Mouse (Mus musculus) intestine, embryonic 15.5 days (tissue): ENCODE data around the gene Gm10961. TPM values are rescaled to one million over a fixed set of nuclear protein-coding genes. Genes with fewer than 3 reads are reported as not detected.

ENCODE experiments used
- ATAC-seq: fragments of 200-750 bp; cut with Nextera tagmentation; 2 replicates; pipeline ENCODE4 v1.8.0; 2017; ENCODE audit warnings: moderate TSS enrichment, moderate library complexity
- H3K27ac ChIP-seq: fragments of 300-500 bp; sonication (generic); 2 replicates; pipeline ENCODE4 v1.5.1; 2015; ENCODE audit warnings: mild to moderate bottlenecking, inconsistent platforms
- H3K27me3 ChIP-seq: fragments of 300-500 bp; sonication (generic); replicated peaks from 2 replicates; pipeline ENCODE4 v1.6.1; 2015; ENCODE audit warnings: inconsistent platforms
- H3K36me3 ChIP-seq: fragments of 300-500 bp; sonication (generic); 2 replicates; pipeline ENCODE4 v1.6.1; 2015; ENCODE audit warnings: inconsistent platforms
- H3K4me1 ChIP-seq: fragments of 300-500 bp; sonication (generic); replicated peaks from 2 replicates; pipeline ENCODE4 v1.6.1; 2015; ENCODE audit warnings: inconsistent platforms
- H3K4me2 ChIP-seq: fragments of 300-500 bp; sonication (generic); replicated peaks from 2 replicates; pipeline ENCODE4 v1.6.1; 2015; ENCODE audit warnings: mild to moderate bottlenecking, inconsistent platforms
- H3K4me3 ChIP-seq: fragments of 300-500 bp; sonication (generic); replicated peaks from 2 replicates; pipeline ENCODE4 v1.5.1; 2015; ENCODE audit warnings: inconsistent platforms
- H3K9ac ChIP-seq: fragments of 300-500 bp; sonication (generic); 2 replicates; pipeline ENCODE4 v1.6.1; 2015; ENCODE audit warnings: inconsistent platforms
- H3K9me3 ChIP-seq: fragments of 300-500 bp; sonication (generic); 2 replicates; pipeline ENCODE4 v1.6.1; 2016; ENCODE audit warnings: inconsistent platforms
- whole genome bisulfite sequencing: fragments of 180-500 bp; shearing (Covaris S2); methylation state at CpG from one replicate; pipeline ENCODE4 v1.1.7; 2015; 5-methylcytosine and 5-hydroxymethylcytosine counted together
- polyA plus RNA-seq: library from polyadenylated mRNA; unstranded; fragments of >200 nt; fragmentation: Nextera tagmentation; extraction: Ambion mirVana; gene quantifications from 2 replicates; pipeline ENCODE4 v1.2.1, GENCODE M21; 2015

Gene Gm10961
- not detected in 2 replicates for polyA plus RNA-seq

GRCm38 (mm10) chr3:107630682-107631522, at the start of gene Gm10961:
Gene Gm10961 (plus strand): TSS chr3:107631322.
- 2% methylated on average over 47 of the region's 48 CpGs for WGBS
- H3K9ac ChIP-seq: peak within 1 kb of the TSS; percentile 99
- no peaks in the 10 kb centered on the region for H3K9me3 ChIP-seq
- H3K4me3 ChIP-seq: peak within 1 kb of the TSS; percentile 97
- peak within 1 kb of the TSS; percentile 88 for H3K27ac ChIP-seq
- H3K36me3 ChIP-seq: peaks cover 10% of the 10 kb centered on the region; the same call in 1 of the 2 replicates
- peak; percentile 80 for ATAC-seq
- H3K4me2 ChIP-seq: peak within 1 kb of the TSS; percentile 74
- no peaks in the 10 kb centered on the region for H3K27me3 ChIP-seq
- peaks cover 5% of the 10 kb centered on the region; the same call in 1 of the 2 replicates for H3K4me1 ChIP-seq

- Histone ChIP-seq H3K4me3 (peak overlapping the region; percentile 27), H3K36me3 (no peaks in the 10 kb centered on the region), H3K27ac (no peak overlapping the region), H3K27me3 (peaks cover 81% of the 10 kb centered on the region), H3K4me2 (peak overlapping the region; percentile 58), H3K4me1 (peaks cover 5% of the 10 kb centered on the region; the same call in 1 of the 2 replicates), H3K9ac (no peak overlapping the region), H3K9me3 (no peaks in the 10 kb centered on the region)
- no peak for ATAC-seq
- WGBS: 4% methylated on average over 18 of the region's 18 CpGs
Measured at GRCm38 (mm10) chr3:107582130-107582874, 48.8 kb upstream of the Gm10961 start.

DNA sequence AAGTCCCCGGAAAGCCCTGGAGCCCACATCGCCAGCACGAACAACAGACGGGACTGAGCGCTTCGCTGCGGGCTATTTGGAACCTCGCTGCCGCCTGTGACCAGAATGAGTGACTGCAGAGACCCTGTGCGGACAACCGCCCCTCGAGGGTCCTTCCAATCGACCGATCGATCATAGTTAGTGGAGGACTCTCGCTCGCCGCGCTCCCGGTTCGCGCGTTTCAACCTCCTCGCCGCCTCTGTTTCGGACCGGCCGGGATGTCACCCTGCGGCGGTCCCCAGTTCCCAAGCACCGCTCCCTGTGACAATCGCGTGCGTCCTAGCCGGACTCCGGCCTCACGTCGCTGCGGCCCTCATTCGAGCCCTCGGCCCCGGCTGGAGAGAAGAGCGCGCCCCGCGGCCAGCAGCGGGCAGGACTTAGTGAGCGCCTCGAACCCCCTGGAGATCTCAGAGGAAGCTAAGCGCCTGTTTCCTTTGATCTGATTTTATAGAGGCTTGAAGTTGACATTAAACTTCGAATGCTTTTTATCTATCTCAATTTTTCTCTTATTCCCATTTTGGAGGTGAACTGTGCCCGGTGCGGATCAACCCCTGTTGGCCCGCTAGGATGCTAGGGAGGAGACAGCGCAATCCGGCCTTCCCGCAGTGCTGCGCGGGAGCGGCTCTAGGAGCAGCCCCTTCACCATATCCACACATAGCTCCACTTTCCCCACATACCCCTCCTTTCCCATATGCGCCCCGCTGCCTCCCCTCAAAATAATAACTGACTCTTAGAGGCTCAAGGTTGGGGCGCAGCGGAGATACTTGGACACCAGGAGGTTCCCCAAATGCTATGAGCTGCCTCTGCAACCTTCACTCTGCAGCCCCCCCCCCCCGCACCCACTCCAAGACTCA, 48.0 kb upstream of the Gm10961 start:
- WGBS: 1% methylated on average over 65 of the region's 65 CpGs
- Histone ChIP-seq H3K36me3 (no peaks in the 10 kb centered on the region), H3K27ac (no peak overlapping the region), H3K9ac (no peak overlapping the region), H3K4me2 (peak overlapping the region; percentile 58), H3K27me3 (peaks cover 89% of the 10 kb centered on the region), H3K4me3 (peak overlapping the region; percentile 27), H3K4me1 (peaks cover 5% of the 10 kb centered on the region; the same call in 1 of the 2 replicates), H3K9me3 (no peaks in the 10 kb centered on the region)
- ATAC-seq: peak; percentile 39

- Histone ChIP-seq H3K9me3 (no peaks in the 10 kb centered on the region), H3K9ac (no peak overlapping the region), H3K27me3 (peaks cover 94% of the 10 kb centered on the region), H3K4me3 (no peak overlapping the region), H3K4me2 (no peak overlapping the region), H3K4me1 (peaks cover 5% of the 10 kb centered on the region; the same call in 1 of the 2 replicates), H3K27ac (no peak overlapping the region), H3K36me3 (no peaks in the 10 kb centered on the region)
- no peak for ATAC-seq
- 16% methylated on average over 1 of the region's 1 CpGs for WGBS
Measured at GRCm38 (mm10) chr3:107583893-107584292, 47.2 kb upstream of the Gm10961 start.

DNA sequence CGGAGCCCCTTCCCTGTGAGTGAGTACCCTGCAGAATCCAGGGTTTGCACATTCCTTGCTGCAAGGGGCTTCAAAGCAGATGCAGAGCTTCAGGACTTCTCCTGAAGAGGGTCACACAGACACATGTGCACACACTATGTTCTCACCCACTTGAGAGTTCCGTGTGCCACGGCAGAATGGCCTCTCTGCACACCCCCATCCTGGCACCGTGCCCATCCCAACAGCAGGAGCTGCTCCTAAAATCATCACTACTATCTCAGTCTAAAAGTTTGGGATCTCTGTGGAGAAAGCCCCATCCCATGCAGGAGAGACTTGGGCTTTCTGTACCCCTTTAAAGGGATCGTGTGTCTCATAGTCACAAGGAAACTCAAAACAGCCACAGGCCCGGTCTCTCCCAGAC, 44.6 kb upstream of the Gm10961 start:
- Histone ChIP-seq H3K4me1 (peaks cover 5% of the 10 kb centered on the region; the same call in 1 of the 2 replicates), H3K4me3 (no peak overlapping the region), H3K27ac (no peak overlapping the region), H3K36me3 (no peaks in the 10 kb centered on the region), H3K9ac (no peak overlapping the region), H3K4me2 (no peak overlapping the region), H3K9me3 (no peaks in the 10 kb centered on the region), H3K27me3 (peaks cover 90% of the 10 kb centered on the region)
- WGBS: 68% methylated on average over 6 of the region's 6 CpGs
- no peak for ATAC-seq

GRCm38 (mm10) chr3:107591612-107592011, 39.5 kb upstream of the Gm10961 start:
- H3K36me3 ChIP-seq: no peaks in the 10 kb centered on the region
- H3K4me2 ChIP-seq: no peak overlapping the region
- no peak overlapping the region for H3K4me3 ChIP-seq
- H3K9me3 ChIP-seq: no peaks in the 10 kb centered on the region
- H3K27ac ChIP-seq: no peak overlapping the region
- WGBS: 27% methylated on average over 1 of the region's 1 CpGs
- no peak overlapping the region for H3K9ac ChIP-seq
- peaks cover 19% of the 10 kb centered on the region for H3K4me1 ChIP-seq
- no peak for ATAC-seq
- peaks cover 89% of the 10 kb centered on the region for H3K27me3 ChIP-seq

GRCm38 (mm10) chr3:107593632-107594031, 37.5 kb upstream of the Gm10961 start:
- Histone ChIP-seq H3K4me2 (no peak overlapping the region), H3K9ac (no peak overlapping the region), H3K4me3 (no peak overlapping the region), H3K4me1 (peaks cover 20% of the 10 kb centered on the region), H3K27ac (no peak overlapping the region), H3K9me3 (no peaks in the 10 kb centered on the region), H3K27me3 (peaks cover 87% of the 10 kb centered on the region), H3K36me3 (no peaks in the 10 kb centered on the region)
- no peak for ATAC-seq
- WGBS: 42% methylated on average over 2 of the region's 2 CpGs

- no peak within 1 kb of the TSS for H3K27ac ChIP-seq
- H3K4me3 ChIP-seq: peak within 1 kb of the TSS; percentile 31
- peaks cover 87% of the 10 kb centered on the region for H3K27me3 ChIP-seq
- 2% methylated on average over 30 of the region's 46 CpGs for WGBS
- peak within 1 kb of the TSS; percentile 64 for H3K4me2 ChIP-seq
- H3K9ac ChIP-seq: no peak within 1 kb of the TSS; the same call in 1 of the 2 replicates
- no peaks in the 10 kb centered on the region for H3K36me3 ChIP-seq
- H3K4me1 ChIP-seq: peaks cover 20% of the 10 kb centered on the region
- no peaks in the 10 kb centered on the region for H3K9me3 ChIP-seq
- peak; percentile 55 for ATAC-seq
Measured at GRCm38 (mm10) chr3:107594662-107595263, 36.4 kb upstream of the Gm10961 start, which contains the start of gene Alx3. Gene Alx3 (plus strand): TSS chr3:107595031.

DNA sequence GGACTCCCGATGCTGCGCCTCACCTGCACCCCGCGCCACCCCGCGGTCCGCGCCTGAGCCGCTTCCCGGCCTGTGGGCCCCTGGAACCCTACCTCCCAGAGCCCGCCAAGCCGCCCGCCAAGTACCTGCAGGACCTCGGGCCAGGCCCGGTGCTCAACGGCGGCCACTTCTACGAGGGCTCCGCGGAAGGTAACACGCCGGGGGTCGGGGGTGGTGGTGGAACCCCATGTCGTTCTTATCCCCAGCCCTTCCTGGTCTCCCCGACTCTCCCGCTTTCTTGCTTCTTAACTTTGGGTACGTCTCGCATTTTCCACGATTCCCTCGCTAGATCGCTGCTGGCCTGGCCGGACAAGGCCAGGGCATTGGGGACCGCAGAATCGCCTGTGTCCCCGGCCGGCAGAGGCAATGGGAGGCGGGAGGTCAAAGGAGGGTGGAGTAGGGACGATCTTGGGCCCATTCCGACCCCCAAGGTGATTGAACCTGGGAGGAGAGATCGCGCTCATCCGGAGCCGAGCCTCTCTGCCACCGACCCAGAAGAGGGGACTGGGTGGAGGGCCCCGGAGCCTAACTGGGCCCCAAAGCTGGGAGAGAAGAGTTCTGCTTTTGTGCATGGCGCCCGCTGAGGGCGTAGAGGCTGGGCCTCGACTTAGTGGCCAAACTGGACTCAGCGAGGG, 35.7 kb upstream of the Gm10961 start:
- 1% methylated on average over 50 of the region's 50 CpGs for WGBS
- H3K4me3 ChIP-seq: peak overlapping the region; percentile 31
- no peak overlapping the region for H3K27ac ChIP-seq
- H3K36me3 ChIP-seq: no peaks in the 10 kb centered on the region
- peak overlapping the region; percentile 64 for H3K4me2 ChIP-seq
- ATAC-seq: peak; percentile 37; the same call in 1 of the 2 replicates
- no peaks in the 10 kb centered on the region for H3K9me3 ChIP-seq
- no peak overlapping the region for H3K9ac ChIP-seq
- peaks cover 20% of the 10 kb centered on the region for H3K4me1 ChIP-seq
- H3K27me3 ChIP-seq: peaks cover 86% of the 10 kb centered on the region

DNA sequence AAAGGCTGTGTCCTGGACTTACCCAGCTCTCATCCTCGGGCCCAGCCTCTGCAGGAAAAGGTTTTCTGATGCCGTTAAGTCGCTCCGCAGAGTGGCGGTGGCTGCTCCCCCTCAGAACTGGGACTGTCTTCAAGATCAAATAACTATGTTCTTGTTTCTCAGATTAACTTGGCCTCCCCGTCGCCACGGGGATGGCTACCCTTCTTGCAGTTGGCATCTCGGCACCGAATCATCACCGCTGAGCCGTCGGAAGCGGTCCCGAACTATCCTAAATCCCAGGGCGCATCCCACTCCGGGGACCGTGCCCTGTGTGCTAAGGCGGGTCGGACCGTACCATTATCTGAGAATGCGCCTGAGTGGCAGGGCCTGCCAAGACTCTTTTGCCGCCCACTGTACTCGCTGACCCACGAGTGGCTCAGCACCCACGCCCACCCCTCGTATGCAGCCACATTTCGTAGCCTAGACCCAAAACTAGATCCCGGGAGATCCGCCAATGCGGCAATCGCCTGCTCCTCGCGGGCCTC, 35.1 kb upstream of the Gm10961 start:
- H3K4me2 ChIP-seq: peak overlapping the region; percentile 64; the same call in 1 of the 2 replicates
- peak; percentile 29; the same call in 1 of the 2 replicates for ATAC-seq

More for the DNA sequence above, 35.1 kb upstream of the Gm10961 start:
- 2% methylated on average over 34 of the region's 34 CpGs for WGBS
- H3K4me3 ChIP-seq: peak overlapping the region; percentile 31; the same call in 1 of the 2 replicates
- no peak overlapping the region for H3K9ac ChIP-seq
- H3K27me3 ChIP-seq: peaks cover 88% of the 10 kb centered on the region
- peaks cover 20% of the 10 kb centered on the region for H3K4me1 ChIP-seq
- H3K27ac ChIP-seq: no peak overlapping the region
- H3K9me3 ChIP-seq: no peaks in the 10 kb centered on the region
- no peaks in the 10 kb centered on the region for H3K36me3 ChIP-seq
